Mouse (Mus musculus) lung, postnatal 10 days (tissue): ENCODE results near the gene Tbc1d9.

ENCODE experiments used
- DNase-seq: peaks from one replicate; pipeline ENCODE4 v3.0.0; 2021

Tbc1d9 gene

DNA sequence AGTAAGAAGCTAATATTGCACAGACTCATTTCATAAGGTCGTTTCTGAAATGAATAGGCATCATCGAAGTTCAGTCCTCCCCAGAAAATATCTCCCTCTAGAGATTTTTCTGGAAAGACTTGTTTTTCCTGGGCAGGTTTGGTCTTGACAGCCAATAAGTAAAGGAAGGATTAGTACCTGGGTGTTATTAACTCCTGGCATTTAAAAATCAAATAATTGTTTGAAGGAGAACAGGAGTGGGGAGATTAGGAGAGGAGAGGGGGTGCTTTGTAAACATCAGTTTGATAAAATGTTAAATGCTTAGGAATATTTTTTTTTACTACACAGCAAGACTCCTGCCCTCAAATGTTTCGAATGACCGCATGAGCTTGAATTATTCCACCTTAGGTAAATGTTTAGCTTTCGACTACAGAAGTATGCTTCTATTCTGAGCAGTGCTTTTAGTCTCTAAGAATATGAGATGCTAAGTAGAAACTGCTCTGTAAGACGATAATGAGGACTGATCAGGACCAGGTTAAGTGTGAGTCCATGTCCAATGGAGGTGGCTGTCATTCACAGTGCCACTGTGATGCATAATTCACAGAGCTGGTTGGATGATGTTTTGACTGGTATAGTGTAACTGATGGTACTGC lies 16.8 kb downstream of the Tbc1d9 start:
- no peak for DNase-seq

DNA sequence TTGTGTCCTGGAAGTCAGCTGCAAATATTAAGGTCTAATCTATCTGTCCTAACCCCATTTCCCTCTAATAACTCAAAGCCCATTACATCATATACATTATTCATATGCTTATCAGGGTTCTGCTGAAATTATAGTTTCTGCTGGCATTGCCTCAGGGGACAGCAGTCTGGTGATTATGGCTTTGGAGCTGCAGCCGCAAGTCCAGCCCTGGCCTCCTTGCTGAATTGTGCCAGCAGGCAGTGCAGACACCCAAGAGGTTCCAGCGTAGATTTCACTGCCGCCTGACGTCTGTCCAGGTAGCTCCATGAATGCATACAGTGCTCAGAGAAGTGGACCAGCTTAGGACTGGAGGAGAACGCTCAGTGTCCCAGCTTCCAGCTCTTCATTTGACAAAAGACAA lies 17.6 kb downstream of the Tbc1d9 start:
- no peak for DNase-seq

DNA sequence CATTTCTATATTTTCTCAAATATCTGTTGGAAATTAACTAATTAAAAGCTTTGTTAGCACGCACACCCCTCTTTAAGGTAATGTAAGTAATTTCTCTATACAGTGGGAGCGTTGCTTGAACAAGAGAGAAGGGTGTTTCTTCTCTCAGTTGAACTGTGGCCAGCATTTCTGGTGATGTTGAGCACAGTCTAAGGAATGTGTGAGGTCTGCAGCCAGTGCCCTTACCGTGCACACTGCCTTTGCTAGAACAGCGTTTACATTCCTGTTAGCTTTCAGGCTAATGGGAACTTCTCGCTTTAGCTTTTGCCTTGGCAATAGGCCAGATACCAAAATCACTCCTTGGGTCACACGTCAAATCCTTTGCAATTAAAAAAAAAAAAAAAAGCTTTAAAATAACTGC lies 21.2 kb downstream of the Tbc1d9 start:
- DNase-seq: peak; percentile 26

DNA sequence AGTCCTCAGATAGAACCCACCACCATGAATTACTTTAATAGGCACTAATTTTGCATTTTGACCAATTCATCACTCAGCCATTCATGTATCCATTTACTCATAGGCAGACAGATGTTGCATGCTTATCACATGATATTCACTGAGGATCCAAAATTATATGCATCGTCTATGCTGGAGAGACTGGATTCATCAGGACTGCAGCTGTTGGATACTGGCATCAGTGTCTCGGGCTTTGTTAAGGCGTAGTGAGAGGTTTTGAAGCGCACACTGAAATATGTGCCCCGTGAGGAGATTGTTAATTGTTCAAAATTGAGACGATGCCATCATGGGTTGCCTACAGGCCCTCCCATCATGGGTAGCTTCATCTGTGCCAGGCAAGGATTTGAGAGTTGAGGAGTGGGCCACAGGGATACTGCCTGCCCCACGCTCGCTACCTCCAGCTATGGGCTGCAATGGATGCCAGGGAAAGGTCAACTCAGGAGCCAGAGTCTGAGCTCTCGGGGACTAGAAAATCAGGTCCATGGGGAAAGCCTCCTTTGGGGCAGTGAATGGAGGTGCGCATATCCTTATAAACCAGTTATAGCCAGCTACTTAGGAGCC lies 22.3 kb downstream of the Tbc1d9 start:
- no peak for DNase-seq

DNA sequence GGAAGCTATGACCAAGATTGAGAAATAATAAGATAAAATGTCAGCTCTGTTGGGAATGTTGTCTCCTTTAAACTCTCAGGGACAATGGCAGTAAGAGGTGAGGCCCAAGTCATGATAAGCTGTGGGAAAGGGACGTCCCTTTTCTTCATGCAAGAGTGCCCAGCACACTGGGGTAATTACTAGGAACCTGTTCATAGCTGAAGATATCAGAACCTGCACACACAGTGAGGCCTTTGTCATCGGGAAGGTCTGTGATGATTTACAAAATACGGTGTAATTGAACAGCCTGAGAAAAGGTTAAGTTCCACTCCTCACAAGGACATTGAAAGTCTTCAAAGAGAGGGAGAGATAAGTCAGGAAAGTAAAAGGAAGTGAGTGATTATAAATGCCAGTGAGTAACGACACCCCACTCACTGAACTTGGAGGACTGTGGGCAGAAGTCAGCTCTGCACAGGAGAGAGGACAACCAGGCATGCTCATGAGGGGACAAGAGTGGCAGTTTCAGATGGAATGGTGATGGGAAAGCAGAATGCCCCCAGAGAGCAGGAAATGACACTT lies 24.5 kb downstream of the Tbc1d9 start:
- no peak for DNase-seq

DNA sequence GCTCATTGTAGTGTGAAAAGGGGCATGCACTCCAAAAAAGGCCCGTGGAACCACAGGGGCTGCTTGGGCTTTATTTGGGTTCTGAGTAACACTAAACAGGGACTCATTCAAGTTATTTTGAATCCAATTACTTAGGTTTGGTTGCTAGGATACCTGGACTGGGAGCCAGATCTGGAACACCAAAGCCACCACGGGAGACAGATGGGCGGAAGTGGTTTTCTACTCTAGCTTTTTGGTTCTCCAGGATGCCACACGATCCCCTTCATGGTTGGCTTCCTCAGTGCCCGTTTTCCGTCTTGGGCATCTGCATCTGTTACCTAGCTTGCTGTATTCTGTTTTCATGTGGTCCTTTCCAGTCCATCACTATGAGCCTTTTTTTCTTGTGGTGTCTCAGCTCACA lies 30.9 kb downstream of the Tbc1d9 start:
- no peak for DNase-seq

DNA sequence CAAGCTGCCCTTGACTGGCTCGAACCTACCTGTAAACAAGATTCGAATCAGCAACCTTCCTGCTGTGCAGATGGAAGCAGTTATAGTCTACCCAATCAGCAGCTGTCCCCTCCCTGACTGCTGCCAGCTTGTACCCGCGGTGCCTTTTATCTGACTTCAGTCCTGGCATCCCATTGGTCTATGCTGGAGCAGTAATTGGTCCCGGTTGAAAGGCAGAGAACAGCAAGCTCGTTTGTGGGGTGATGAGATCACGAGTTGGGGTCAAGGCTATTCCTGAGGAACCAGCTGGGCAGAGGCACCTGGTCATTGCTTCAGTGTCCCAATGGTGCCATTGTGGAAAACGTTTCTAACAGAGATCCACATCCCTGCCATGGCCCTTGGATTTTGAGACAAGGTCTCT lies 34.6 kb downstream of the Tbc1d9 start:
- no peak for DNase-seq

DNA sequence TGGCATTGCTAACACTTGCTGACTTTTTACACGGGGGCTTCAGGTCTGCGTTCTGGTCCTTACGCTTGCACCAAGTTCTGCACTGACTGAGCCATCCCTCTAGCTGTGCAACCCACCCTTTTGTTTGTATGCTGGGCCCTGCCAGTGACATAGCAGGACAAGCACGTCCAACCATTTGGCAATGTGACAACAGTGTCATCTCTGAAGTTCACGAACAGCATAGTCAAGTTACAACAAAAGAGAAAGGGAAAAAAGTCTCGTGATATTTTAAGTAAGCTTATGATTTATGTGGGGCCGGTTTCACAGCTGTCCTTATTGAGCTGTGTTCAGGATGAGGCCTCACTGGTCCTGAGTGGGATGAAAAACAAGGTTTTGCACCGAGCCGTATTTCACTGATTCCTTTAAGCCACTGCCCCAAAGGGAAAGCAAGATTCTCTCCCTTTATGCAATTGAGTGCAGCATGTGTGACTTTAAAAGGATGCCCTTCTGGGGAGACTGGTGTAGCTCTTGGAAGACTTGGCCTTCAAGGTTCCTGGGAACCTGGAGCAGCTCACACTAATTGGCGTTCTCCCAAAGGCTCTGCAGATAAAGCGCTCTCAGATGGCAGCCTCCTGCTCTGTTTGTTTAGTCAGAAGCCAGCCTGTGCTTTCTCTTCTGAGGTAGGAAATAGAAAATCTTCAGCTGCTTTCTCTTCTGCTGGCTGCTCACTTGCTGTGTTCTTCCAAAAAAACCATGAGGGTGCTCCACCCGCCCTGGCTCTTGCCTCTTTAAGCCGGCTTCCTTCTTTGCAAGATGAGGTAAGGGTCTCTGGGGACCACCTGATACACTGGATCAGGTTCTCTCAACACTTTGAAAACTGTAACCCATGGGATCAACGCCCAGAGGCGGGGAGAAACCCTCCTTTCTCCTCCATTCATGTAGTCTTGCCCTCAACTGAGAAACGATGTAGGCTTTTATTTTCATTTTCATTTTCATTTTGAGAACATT lies 35.3 kb downstream of the Tbc1d9 start:
- DNase-seq: peak; percentile 63

DNA sequence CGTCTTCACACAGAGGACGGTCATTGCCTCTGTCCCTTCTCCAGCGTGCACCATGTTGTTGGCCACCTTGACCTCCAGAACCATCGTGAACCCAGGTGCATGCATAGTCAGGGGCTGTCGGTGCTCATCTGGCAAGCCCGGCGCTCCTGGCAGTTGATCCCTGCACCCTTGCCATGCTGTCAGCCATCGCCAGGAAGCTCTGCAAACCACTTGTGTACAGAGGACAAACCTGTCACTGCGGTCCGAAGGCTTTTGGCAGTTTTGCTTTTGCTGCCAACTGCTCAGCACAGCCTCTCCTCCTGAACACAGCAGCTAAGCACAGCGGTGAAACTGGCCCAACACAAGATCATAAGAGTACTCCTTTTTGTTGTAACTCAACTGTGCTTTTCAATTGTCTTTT lies 37.8 kb downstream of the Tbc1d9 start:
- DNase-seq: no peak

DNA sequence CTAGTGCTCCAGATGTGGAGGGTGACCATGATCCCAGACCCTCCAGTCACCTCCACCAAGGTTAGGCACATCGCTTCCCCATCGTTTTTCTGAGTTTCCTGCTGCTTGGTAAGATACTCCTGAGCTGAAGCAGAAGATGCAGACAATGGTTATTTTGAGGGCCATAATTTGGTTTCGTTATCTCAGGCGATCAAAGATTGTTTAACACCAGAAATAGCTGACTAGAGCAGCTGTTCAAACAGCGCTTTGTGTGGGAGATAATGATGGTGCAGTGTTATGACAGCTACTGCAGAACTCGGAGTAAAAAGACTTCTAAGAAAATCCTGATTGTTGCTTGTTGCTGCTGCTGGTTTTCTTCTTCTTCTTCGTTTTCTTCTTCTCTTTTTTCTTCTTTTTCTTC lies 40.8 kb downstream of the Tbc1d9 start:
- no peak for DNase-seq

DNA sequence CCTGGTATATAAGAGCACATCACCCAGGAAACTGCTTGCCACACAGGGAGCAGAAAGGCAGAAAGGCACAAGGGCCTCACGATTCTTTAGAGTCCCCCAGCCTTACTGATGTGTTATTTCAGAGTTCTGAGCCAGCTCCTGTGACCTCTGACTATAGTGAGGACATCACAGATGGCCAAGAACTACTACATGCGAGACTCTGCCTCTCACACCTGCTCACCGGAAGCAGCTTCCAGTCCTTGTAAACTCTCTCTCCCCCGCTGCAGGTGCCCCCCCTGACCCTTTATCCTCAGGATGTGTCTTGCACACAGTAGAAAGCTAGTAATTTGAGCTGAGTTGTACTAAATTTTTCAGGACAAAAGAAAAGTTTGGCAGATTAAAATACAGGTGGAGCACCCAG lies 44.4 kb downstream of the Tbc1d9 start:
- DNase-seq: no peak

DNA sequence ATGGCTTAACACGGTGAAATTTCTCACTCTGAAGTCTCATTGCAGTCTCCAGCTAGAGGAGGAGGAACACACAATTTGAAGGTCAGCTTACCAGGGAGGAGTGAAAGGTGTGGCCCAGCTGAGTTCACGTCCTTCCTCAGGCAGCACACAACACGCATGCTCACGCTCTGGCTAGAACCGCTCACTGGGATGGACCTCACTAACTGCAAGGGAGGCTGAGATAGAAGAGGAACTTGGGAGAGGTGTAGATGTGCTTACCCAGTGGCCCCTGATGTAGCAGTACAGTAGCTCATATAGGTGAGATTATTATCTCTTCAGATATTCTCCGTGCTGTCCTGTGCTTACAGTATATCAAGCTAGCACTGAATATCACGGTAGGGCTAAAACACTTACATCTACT lies 45.5 kb downstream of the Tbc1d9 start:
- no peak for DNase-seq

DNA sequence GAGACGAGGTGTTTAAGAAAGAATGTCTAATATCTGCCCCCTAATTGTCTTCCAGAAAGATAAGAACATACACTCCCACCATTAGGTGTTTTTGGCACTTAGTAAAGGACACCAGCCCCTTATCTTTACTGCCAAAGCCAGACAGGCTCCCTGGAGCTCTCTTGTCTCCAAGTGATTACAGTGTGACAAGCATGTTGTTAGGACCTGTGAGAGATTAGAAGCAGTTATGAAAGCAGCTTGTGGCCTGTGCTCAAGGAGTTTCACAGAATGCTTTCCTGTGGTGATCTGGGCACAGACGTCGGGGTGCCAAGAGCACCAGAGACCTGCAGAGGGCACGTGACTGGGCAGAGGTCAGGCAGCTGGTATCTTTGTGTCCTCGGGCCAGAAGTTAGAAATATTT lies 49.9 kb downstream of the Tbc1d9 start:
- DNase-seq: no peak

DNA sequence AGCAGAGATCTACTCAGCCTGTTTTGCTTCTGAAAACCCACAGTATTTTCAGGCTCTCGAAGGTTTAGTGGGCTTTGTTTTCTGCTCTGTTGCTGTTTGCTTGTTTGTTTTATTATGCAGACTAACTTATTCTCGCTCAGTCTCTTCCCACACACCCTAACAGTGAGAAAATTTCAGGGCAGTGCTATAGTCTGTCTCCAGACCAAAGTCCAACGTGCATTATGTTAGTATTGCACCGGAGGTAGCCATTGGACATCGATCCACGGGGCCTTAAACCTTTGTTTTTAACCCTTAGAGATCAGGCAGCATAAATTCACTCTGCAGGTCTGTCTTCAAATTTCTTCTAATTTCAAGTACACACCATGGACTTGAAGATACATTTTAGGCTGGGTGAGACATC lies 51.4 kb downstream of the Tbc1d9 start:
- DNase-seq: no peak

DNA sequence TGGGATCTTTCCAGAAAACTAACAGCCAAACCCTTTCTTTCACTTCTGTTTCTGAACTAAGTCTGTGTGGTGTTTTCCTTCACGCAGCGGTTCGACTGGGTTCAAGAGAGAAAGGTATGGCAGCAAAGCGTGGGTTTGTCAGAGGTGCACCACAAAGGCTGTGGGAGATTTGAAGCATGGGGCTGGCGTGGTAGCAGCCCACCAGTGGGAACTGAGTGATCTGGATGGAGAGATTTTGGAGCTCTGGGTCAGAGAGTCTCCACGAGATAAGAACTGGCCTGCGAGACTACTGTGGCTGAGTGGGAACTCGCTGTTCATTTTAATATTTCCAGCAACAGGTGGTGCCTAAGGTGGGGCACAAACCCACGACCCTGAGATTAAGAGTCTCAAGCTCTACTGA lies 52.0 kb downstream of the Tbc1d9 start:
- DNase-seq: no peak

DNA sequence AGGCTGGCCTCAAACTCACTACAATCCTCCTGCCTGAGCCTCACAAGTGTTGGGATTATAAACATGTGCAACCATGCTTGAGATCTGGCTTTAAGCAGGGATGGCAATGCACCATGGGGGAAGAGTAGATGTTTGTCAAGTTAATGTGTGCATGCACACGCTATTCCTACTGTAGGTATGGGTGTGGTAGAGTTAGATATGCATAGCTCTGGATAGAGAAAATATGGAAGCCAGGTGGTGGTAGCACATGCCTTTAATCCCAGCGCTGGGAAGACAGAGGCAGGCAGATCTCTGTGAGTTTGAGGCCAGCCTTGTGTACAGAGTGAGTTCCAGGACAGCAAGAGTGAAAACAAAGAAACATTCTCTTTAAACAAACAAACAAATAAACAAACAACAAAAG lies 52.7 kb downstream of the Tbc1d9 start:
- no peak for DNase-seq

DNA sequence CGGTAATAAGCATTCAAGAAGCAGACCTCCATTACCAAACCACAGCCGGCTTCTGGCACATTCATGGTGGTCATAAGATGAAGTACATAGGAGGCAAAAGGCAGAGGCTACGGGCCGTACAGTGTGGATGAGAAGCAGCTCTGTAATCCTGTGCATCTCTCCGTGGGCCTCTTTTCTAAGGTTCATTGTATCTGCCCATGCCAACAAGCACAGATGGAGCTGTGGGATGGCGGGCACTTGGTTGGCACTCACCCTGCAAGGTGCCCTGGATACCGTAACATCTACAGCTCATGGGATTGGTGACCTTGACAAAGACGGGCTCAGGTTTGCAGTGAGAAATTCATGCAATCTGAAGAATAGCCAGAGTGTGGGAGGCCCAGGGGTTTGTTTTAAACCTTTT lies 54.2 kb downstream of the Tbc1d9 start:
- DNase-seq: no peak

DNA sequence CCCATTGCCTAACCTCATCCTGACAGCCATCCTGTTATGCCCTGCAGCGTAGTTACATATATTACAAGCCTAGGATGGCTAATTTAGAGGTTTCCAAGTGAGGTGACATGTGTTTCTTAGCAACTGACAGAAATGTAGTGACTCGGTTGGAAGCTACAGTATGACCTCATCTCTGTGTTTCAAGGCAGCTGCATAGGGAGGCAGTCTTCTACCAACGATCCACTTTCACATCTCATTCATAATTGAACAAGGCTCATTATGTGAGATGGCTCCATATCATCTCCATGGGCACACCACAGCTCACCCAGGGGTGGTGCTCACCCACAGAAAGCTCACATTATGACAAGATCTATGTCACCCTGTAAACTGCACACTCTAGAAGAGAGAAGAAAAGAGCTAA lies 55.6 kb downstream of the Tbc1d9 start:
- DNase-seq: no peak

DNA sequence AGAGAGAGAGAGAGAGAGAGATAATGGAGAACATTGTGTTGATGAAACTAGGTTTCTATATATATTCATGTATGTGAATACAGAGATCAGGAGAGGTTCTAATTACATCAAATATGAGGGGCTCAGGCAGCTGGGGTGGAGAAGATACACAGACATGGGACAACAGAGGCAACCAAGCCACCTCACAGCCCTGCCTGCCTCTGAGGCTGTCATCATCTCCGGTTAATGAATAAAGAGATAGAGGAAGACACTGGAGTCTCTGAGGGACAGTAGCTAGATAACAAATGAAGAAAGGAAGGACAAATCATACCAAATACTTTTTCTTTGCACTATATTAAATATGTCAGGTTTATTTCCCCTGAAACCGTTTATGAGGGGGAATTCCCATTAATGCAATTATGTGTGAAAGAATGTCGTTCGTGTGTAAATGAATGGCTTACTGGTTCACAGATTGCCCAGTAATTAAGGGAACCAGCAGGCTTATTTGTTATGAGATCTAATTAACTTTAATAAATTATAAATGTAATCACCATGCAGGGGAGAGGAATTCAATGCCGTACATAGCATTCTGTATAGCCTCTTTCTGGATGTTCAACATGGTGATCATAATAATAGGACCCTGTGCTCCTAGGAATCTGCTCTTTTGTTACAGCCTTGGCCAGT lies 59.7 kb downstream of the Tbc1d9 start:
- no peak for DNase-seq

DNA sequence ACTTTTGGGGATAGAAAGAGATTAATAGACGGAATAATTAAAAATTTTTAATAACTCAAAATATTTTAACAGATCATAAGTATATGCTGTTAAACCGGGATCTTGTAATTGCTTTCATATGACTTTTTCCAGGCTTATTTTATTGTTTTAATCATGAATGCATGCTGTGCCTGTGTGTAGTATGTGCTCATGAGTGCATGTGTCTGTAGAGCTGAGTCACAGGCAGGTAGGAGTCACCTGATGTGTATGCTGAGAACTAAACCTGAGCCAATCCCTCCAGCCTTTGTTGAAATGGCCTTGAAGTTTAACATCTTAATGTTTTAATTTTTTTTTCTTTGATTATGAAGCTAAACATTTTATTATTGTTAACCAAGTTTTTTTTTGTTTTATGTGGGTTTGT lies 60.4 kb downstream of the Tbc1d9 start:
- no peak for DNase-seq

DNA sequence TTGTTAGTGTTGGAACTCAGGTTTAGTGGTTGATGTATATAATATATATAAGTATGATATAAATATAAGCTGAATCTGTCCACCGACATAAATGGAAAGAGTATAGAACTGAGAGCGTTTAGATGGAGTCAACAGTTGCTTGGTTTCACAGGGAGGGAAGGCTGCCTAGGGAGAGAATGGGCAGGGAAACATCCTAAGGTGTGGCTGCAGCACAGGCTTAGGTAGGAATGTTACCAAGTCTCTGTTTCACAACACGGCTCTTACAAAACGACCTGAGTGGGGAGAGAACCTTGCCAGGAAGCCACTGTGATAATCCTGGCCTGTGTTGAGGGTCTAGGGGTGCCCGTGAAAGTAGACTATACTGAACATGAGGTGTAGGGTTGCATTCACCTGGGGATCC lies 62.2 kb downstream of the Tbc1d9 start:
- peak; percentile 27 for DNase-seq

DNA sequence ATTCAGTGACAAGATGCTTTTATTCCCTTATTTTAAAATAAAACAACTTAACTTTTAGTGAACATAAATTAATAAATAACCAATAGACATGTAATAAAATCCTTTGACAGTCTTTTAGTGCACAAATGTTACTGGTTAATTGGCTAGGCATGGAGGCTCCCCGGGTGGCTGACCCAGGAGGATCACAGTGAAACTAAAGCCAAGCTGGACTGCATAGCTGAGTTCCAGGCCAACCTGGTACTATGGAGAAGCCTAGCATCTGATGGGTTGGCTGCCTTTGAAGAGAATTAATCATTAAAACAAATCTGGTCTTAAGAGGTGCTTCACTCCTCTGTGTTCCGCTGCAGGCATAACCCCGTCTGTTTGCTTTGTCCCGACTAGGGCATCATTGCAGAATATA lies 67.9 kb downstream of the Tbc1d9 start:
- DNase-seq: no peak

DNA sequence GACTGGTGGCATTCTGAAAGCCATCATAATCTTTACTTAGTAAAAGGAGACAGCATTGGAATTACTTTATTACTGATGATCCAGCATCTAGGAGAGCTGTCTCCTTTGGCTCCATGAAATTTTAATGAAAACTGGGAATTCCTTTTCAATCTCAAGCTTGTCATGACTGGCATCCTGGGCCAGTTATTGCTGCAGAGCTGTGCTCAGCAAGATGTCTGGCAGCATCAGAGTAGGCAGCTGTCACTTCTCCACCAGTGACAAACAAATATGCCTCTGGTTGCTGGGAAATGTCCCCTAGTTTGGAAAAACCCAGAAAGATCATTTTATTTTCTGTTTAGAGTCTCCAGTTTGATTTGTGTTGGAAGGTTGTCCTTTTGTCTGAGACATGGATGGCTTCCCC lies 74.2 kb downstream of the Tbc1d9 start:
- DNase-seq: no peak
